Mouse (Mus musculus): ENCODE data around the gene Samd4b. TPM values are rescaled to one million over a fixed set of nuclear protein-coding genes. Genes with fewer than 3 reads are reported as not detected.
"Not testable (repeated sequence)": the region's sequence is repeated elsewhere in the genome, so short reads cannot be mapped to it uniquely, and the experiment has no call there.

Samd4b gene
- polyA plus RNA-seq, 1 experiment from 2014 or later, result 26.8 TPM

DNA sequence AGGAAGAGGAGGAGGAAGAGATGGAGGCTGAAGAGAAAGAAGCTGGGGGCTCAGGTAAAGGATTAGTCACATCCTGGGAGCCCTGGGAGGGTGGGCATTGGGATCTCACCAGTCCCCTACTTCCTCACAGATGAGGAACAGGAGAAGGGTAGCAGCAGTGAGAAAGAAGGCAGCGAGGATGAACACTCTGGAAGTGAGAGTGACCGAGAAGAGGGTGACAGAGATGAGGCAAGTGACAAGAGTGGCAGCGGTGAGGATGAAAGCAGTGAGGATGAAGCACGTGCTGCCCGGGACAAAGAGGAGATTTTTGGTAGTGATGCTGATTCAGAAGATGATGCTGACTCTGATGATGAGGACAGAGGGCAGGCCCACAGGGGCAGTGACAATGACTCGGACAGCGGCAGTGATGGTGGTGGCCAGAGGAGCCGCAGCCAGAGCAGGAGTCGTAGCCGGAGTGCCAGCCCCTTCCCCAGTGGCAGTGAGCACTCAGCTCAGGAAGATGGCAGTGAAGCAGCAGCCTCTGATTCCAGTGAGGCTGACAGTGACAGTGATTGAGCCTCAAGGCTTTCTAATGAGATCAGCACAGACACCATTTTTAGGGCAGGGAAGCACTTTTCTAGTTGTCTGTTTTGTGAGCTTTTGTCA, 199.1 kb downstream of the Samd4b start:
- no peak overlapping the region for H3K27ac ChIP-seq
- no peak overlapping the region for H3K4me3 ChIP-seq (replicated peaks; ENCODE audit: low read length)
- H3K36me3 ChIP-seq (replicated peaks; ENCODE audit: control insufficient read depth, insufficient read depth), result peaks cover 95% of the 10 kb centered on the region
- DNase-seq (ENCODE audit: low spot score), result no peak
- H3K9me3 ChIP-seq (ENCODE audit: control insufficient read depth, low read length), result no peaks in the 10 kb centered on the region
- peaks cover 4% of the 10 kb centered on the region; the same call in 1 of the 2 replicates for H3K4me1 ChIP-seq (replicated peaks; ENCODE audit: control insufficient read depth, insufficient read depth, low read length)
- no peak overlapping the region for H3K4me2 ChIP-seq (replicated peaks)
- 90% methylated on average over 10 of the region's 10 CpGs for WGBS
- H3K27me3 ChIP-seq (ENCODE audit: control insufficient read depth, insufficient read depth, low read length), result no peaks in the 10 kb centered on the region
- ATAC-seq (ENCODE audit: low FRiP score), result no peak
- H3K9ac ChIP-seq, result no peak overlapping the region

DNA sequence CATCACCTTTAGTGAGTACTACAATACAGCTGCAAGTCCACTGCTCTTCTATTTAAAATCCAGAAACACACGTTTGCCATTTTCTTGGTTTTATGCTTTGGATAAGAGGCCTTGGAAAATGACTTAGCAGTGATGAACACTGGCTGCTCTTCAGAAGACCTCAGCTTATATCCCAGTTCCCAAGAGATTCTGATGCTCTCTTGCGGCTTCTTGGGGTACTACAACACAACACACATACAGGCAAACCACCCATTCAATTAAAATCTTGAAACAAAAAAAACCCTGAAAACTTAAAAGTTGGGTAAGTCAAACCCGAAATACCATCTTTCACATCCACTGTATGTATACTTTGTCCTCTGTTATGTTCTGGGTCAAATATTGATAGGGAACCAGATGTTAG, 199.9 kb downstream of the Samd4b start:
- ATAC-seq (ENCODE audit: low FRiP score) (no peak), DNase-seq (ENCODE audit: low spot score) (peak; percentile 62)
- WGBS, result 74% methylated on average over 3 of the region's 3 CpGs
- no peak overlapping the region for H3K4me2 ChIP-seq (replicated peaks)
- H3K4me3 ChIP-seq (replicated peaks; ENCODE audit: low read length), result no peak overlapping the region
- peaks cover 87% of the 10 kb centered on the region for H3K36me3 ChIP-seq (replicated peaks; ENCODE audit: control insufficient read depth, insufficient read depth)
- no peaks in the 10 kb centered on the region for H3K27me3 ChIP-seq (ENCODE audit: control insufficient read depth, insufficient read depth, low read length)
- peaks cover 10% of the 10 kb centered on the region; the same call in 1 of the 2 replicates for H3K4me1 ChIP-seq (replicated peaks; ENCODE audit: control insufficient read depth, insufficient read depth, low read length)
- no peak overlapping the region for H3K27ac ChIP-seq
- no peaks in the 10 kb centered on the region for H3K9me3 ChIP-seq (ENCODE audit: control insufficient read depth, low read length)
- no peak overlapping the region for H3K9ac ChIP-seq

DNA sequence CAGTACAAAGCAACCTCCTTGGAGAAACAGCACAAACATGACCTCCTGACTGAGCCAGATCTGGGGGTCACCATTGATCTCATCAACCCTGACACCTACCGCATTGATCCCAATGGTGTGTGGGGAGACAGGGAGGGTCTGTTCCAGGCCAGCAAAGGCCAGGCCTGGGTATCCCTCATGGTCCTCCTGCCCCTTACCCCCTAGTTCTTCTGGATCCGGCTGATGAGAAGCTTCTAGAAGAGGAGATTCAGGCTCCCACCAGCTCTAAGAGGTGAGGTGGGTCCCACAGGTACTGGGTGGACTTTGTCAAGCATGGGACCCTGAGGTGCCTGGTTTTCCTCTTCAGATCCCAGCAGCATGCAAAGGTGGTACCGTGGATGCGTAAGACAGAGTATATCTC, 202.5 kb downstream of the Samd4b start:
- DNase-seq (ENCODE audit: low spot score) (no peak), ATAC-seq (ENCODE audit: low FRiP score) (no peak)
- Histone ChIP-seq H3K27me3 (ENCODE audit: control insufficient read depth, insufficient read depth, low read length) (no peaks in the 10 kb centered on the region), H3K4me3 (replicated peaks; ENCODE audit: low read length) (no peak overlapping the region), H3K9ac (no peak overlapping the region), H3K4me1 (replicated peaks; ENCODE audit: control insufficient read depth, insufficient read depth, low read length) (peaks cover 17% of the 10 kb centered on the region), H3K4me2 (replicated peaks) (no peak overlapping the region), H3K27ac (no peak overlapping the region), H3K36me3 (replicated peaks; ENCODE audit: control insufficient read depth, insufficient read depth) (peaks cover 67% of the 10 kb centered on the region), H3K9me3 (ENCODE audit: control insufficient read depth, low read length) (no peaks in the 10 kb centered on the region)
- WGBS, result 97% methylated on average over 4 of the region's 4 CpGs

DNA sequence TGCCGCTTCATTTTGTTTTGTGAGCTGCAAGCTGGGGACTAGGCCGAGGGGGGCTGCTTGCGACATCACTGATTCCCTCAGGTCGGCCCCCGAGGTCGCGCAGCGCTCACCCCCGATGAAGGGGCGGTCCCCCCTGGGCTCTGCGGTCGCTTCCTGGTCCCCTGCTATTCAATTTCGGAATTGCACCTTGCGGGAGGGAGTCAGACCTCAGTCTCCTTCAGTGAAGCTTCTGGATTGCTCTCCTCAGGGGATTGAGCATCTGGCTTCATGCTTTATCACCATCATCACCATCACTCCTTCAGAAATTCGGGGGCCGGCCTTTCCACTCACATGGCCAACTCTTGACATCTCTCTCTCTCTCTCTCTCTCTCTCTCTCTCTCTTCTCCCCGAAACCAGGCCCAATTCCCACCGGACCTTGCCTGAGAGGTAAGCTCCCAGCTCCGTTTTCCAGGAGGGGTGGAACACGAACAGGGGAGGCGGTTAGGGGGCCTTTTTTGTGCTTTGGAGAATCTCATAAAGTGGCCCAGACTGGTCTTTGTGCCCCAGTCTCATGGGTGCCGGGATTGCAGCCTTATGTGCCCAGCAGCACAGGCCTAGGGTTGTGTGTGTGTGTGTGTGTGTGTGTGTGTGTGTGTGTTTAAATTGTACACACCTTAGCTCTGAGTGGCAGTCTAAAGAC, 204.5 kb downstream of the Samd4b start:
- no peaks in the 10 kb centered on the region for H3K9me3 ChIP-seq (ENCODE audit: control insufficient read depth, low read length)
- peaks cover 17% of the 10 kb centered on the region for H3K4me1 ChIP-seq (replicated peaks; ENCODE audit: control insufficient read depth, insufficient read depth, low read length)
- peak overlapping the region; percentile 94 for H3K4me3 ChIP-seq (replicated peaks; ENCODE audit: low read length)
- ATAC-seq (ENCODE audit: low FRiP score), result no peak
- H3K4me2 ChIP-seq (replicated peaks), result peak overlapping the region; percentile 94
- 6% methylated on average over 22 of the region's 22 CpGs for WGBS
- no peaks in the 10 kb centered on the region for H3K27me3 ChIP-seq (ENCODE audit: control insufficient read depth, insufficient read depth, low read length)
- no peak for DNase-seq (ENCODE audit: low spot score)
- peak overlapping the region; percentile 77 for H3K27ac ChIP-seq
- peaks cover 66% of the 10 kb centered on the region for H3K36me3 ChIP-seq (replicated peaks; ENCODE audit: control insufficient read depth, insufficient read depth)
- peak overlapping the region; percentile 87 for H3K9ac ChIP-seq

DNA sequence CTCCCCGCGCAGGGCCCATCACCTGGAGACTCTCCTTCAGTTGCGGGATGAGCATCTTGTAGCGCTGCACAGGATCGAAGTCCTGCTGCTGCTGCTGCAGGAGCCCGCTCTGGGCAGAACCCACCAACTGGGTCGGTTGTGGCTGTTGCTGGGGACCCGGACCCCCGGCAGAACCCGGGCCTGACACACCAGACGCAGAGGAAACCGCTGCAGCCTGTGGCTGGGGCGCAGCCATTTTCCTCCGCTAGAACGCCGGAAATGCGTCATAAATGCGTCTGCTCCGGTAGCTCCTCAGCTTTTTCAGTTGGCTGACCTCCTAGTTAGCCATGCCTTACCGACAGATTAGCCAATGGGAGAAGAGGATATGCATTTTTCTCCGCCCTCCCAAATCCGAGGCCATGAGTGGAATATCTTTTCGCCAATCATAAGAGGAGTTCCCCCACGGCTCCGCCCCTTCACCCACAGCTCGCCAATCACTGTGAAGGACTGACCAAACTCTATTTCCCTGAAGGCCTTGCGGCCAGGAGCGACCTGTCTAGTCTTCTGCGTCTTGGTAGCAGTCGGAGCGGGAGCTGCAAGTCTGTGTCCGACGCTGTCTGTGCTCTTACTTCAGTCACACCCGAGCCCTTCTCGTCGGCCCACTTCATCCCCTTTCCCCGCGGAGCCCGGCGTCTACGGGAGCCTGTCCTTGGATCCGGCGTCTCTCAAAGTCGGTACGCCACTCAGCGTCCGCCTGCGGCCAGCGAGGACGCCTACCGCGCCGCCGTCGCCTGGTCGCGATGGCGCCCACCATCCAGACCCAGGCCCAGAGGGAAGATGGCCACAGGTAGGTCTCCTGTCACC, 205.3 kb downstream of the Samd4b start, which contains the start of the genes Med29 and Paf1:
Med29 (minus strand) TSS at position 280 of the 843 bp plus-strand sequence.
Paf1 (plus strand) TSS at position 523 of the 843 bp plus-strand sequence.
- Histone ChIP-seq H3K4me1 (replicated peaks; ENCODE audit: control insufficient read depth, insufficient read depth, low read length) (peaks cover 17% of the 10 kb centered on the region), H3K4me3 (replicated peaks; ENCODE audit: low read length) (peak within 1 kb of the TSS; percentile 94), H3K27ac (peak within 1 kb of the TSS; percentile 77), H3K9ac (peak within 1 kb of the TSS; percentile 87), H3K27me3 (ENCODE audit: control insufficient read depth, insufficient read depth, low read length) (no peaks in the 10 kb centered on the region), H3K4me2 (replicated peaks) (peak within 1 kb of the TSS; percentile 94), H3K36me3 (replicated peaks; ENCODE audit: control insufficient read depth, insufficient read depth) (peaks cover 66% of the 10 kb centered on the region), H3K9me3 (ENCODE audit: control insufficient read depth, low read length) (no peaks in the 10 kb centered on the region)
- ATAC-seq (ENCODE audit: low FRiP score) (peak; percentile 98), DNase-seq (ENCODE audit: low spot score) (peak; percentile 96)
- under 1% methylated on average over 58 of the region's 58 CpGs for WGBS

GRCm38 (mm10) chr7:28390331-28390730, 207.6 kb downstream of the Samd4b start:
- Histone ChIP-seq H3K36me3 (replicated peaks; ENCODE audit: control insufficient read depth, insufficient read depth) (peaks cover 60% of the 10 kb centered on the region), H3K9me3 (ENCODE audit: control insufficient read depth, low read length) (no peaks in the 10 kb centered on the region), H3K4me1 (replicated peaks; ENCODE audit: control insufficient read depth, insufficient read depth, low read length) (peaks cover 17% of the 10 kb centered on the region), H3K27ac (no peak overlapping the region), H3K9ac (no peak overlapping the region), H3K27me3 (ENCODE audit: control insufficient read depth, insufficient read depth, low read length) (no peaks in the 10 kb centered on the region), H3K4me2 (replicated peaks) (no peak overlapping the region), H3K4me3 (replicated peaks; ENCODE audit: low read length) (no peak overlapping the region)
- no peak for ATAC-seq (ENCODE audit: low FRiP score)
- no peak for DNase-seq (ENCODE audit: low spot score)
- 99% methylated on average over 3 of the region's 3 CpGs for WGBS

- not testable (repeated sequence) for DNase-seq (ENCODE audit: low spot score); H3K4me2 ChIP-seq (replicated peaks); H3K27ac ChIP-seq; H3K9me3 ChIP-seq (ENCODE audit: control insufficient read depth, low read length); H3K9ac ChIP-seq; H3K4me3 ChIP-seq (replicated peaks; ENCODE audit: low read length); H3K27me3 ChIP-seq (ENCODE audit: control insufficient read depth, insufficient read depth, low read length); ATAC-seq (ENCODE audit: low FRiP score)
- WGBS, result 92% methylated on average over 7 of the region's 7 CpGs
- Histone ChIP-seq H3K4me1 (replicated peaks; ENCODE audit: control insufficient read depth, insufficient read depth, low read length) (peaks cover 13% of the 10 kb centered on the region), H3K36me3 (replicated peaks; ENCODE audit: control insufficient read depth, insufficient read depth) (peaks cover 51% of the 10 kb centered on the region)
These were observed 210.6 kb downstream of the Samd4b start for GRCm38 (mm10) chr7:28387384-28387783.

DNA sequence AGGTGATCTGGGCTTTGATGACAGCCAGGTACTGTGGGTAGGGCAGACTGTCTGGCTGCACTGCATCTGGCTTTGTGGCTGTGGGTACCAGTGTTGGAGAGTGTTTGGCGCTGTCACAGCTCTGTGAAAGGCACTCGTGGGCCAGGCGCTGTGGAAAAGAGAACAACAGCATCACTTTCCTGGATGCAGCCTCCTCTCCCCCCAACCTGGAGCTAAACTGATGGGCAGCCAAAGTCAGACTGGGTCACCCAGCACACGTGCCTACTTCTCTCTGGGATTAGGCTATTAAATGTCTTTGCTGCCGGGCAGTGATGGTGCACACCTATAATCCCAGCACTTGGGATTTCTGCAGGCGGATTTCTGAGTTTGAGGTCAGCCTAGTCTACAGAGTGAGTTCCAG, 211.1 kb downstream of the Samd4b start:
- H3K27ac ChIP-seq; H3K9me3 ChIP-seq (ENCODE audit: control insufficient read depth, low read length); ATAC-seq (ENCODE audit: low FRiP score); H3K4me3 ChIP-seq (replicated peaks; ENCODE audit: low read length); H3K4me2 ChIP-seq (replicated peaks); DNase-seq (ENCODE audit: low spot score); H3K9ac ChIP-seq; H3K27me3 ChIP-seq (ENCODE audit: control insufficient read depth, insufficient read depth, low read length): not testable (repeated sequence)
- H3K36me3 ChIP-seq (replicated peaks; ENCODE audit: control insufficient read depth, insufficient read depth), result peaks cover 51% of the 10 kb centered on the region
- 93% methylated on average over 6 of the region's 6 CpGs for WGBS
- H3K4me1 ChIP-seq (replicated peaks; ENCODE audit: control insufficient read depth, insufficient read depth, low read length), result peaks cover 14% of the 10 kb centered on the region

DNA sequence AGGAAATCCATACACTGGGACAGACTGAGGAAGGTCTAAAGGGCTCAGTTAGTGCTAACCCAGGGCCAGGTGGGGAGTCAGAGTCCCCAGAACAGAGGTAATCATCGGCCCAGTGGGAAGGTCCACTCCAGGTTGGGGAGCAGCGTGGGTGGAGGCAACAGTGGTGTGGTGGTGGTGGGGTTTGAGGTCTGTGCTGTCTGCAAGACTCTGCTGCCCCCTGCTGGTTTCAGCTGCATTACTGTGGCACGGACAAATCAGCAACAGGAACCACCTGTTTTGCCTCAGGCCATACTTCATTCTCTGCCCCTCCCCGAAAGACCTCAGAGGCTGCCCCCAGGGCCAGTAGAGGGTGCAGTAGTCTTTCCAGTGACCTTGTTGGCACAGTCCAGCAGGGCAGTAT, 211.5 kb downstream of the Samd4b start:
- Histone ChIP-seq H3K9me3 (ENCODE audit: control insufficient read depth, low read length) (no peaks in the 10 kb centered on the region), H3K4me3 (replicated peaks; ENCODE audit: low read length) (no peak overlapping the region), H3K4me1 (replicated peaks; ENCODE audit: control insufficient read depth, insufficient read depth, low read length) (peaks cover 14% of the 10 kb centered on the region), H3K36me3 (replicated peaks; ENCODE audit: control insufficient read depth, insufficient read depth) (peaks cover 51% of the 10 kb centered on the region), H3K27ac (no peak overlapping the region), H3K27me3 (ENCODE audit: control insufficient read depth, insufficient read depth, low read length) (no peaks in the 10 kb centered on the region), H3K9ac (0 out of 2 replicates have a peak overlapping the region, but pooled peaks have one; percentile 20), H3K4me2 (replicated peaks) (no peak overlapping the region)
- peak; percentile 85 for DNase-seq (ENCODE audit: low spot score)
- 17% methylated on average over 4 of the region's 4 CpGs for WGBS
- ATAC-seq (ENCODE audit: low FRiP score), result peak; percentile 72

Data from hindbrain, embryonic 14.5 days (tissue).